Mouse (Mus musculus): ENCODE results near the gene Abca5. TPM values are rescaled to one million over a fixed set of nuclear protein-coding genes. Genes with fewer than 3 reads are reported as not detected.

Abca5 gene
- polyA plus RNA-seq, 1 experiment from 2014 or later = 7.9 TPM

GRCm38 (mm10) chr11:110288423-110288822, 49.1 kb downstream of the Abca5 start:
- ATAC-seq (ENCODE audit: insufficient number of reproducible peaks, low FRiP score, low TSS enrichment, low read depth) = no peak
- no peak overlapping the region for H3K4me2 ChIP-seq

GRCm38 (mm10) chr11:110287694-110288093, 49.8 kb downstream of the Abca5 start:
- Histone ChIP-seq H3K9ac (no peak overlapping the region), H3K27ac (no peak overlapping the region), H3K9me3 (no peaks in the 10 kb centered on the region), H3K4me1 (no peaks in the 10 kb centered on the region), H3K36me3 (peaks cover 6% of the 10 kb centered on the region; the same call in 1 of the 2 replicates), H3K27me3 (no peaks in the 10 kb centered on the region), H3K4me3 (no peak overlapping the region), H3K4me2 (no peak overlapping the region)
- no peak for ATAC-seq (ENCODE audit: insufficient number of reproducible peaks, low FRiP score, low TSS enrichment, low read depth)
- WGBS = 48% methylated on average over 9 of the region's 9 CpGs

More at GRCm38 (mm10) chr11:110288423-110288822, 49.1 kb downstream of the Abca5 start:
- H3K36me3 ChIP-seq = peaks cover 6% of the 10 kb centered on the region; the same call in 1 of the 2 replicates
- H3K27me3 ChIP-seq = no peaks in the 10 kb centered on the region
- no peaks in the 10 kb centered on the region for H3K9me3 ChIP-seq
- 72% methylated on average over 3 of the region's 3 CpGs for WGBS
- no peak overlapping the region for H3K4me3 ChIP-seq
- H3K4me1 ChIP-seq = no peaks in the 10 kb centered on the region
- H3K9ac ChIP-seq = no peak overlapping the region
- H3K27ac ChIP-seq = no peak overlapping the region

GRCm38 (mm10) chr11:110286331-110286730, 51.2 kb downstream of the Abca5 start:
- H3K4me2 ChIP-seq = no peak overlapping the region
- no peak overlapping the region for H3K27ac ChIP-seq
- no peak overlapping the region for H3K4me3 ChIP-seq
- no peak for ATAC-seq (ENCODE audit: insufficient number of reproducible peaks, low FRiP score, low TSS enrichment, low read depth)
- H3K27me3 ChIP-seq = no peaks in the 10 kb centered on the region
- H3K9ac ChIP-seq = no peak overlapping the region
- H3K36me3 ChIP-seq = peaks cover under 1% of the 10 kb centered on the region; the same call in 1 of the 2 replicates
- 79% methylated on average over 3 of the region's 3 CpGs for WGBS
- H3K9me3 ChIP-seq = no peaks in the 10 kb centered on the region
- no peaks in the 10 kb centered on the region for H3K4me1 ChIP-seq

- no peak overlapping the region for H3K4me3 ChIP-seq
- WGBS = 64% methylated on average over 10 of the region's 10 CpGs
- H3K9ac ChIP-seq = no peak overlapping the region
- no peaks in the 10 kb centered on the region for H3K36me3 ChIP-seq
- no peaks in the 10 kb centered on the region for H3K9me3 ChIP-seq
- H3K27ac ChIP-seq = no peak overlapping the region
- no peak overlapping the region for H3K4me2 ChIP-seq
- H3K27me3 ChIP-seq = no peaks in the 10 kb centered on the region
- H3K4me1 ChIP-seq = no peaks in the 10 kb centered on the region
- no peak for ATAC-seq (ENCODE audit: insufficient number of reproducible peaks, low FRiP score, low TSS enrichment, low read depth)
These were observed 52.7 kb downstream of the Abca5 start for GRCm38 (mm10) chr11:110284849-110285248.

GRCm38 (mm10) chr11:110284185-110284787, 53.2 kb downstream of the Abca5 start:
- H3K9me3 ChIP-seq = no peaks in the 10 kb centered on the region
- no peaks in the 10 kb centered on the region for H3K36me3 ChIP-seq
- H3K27ac ChIP-seq = no peak overlapping the region
- H3K4me2 ChIP-seq = no peak overlapping the region
- H3K9ac ChIP-seq = no peak overlapping the region
- H3K4me3 ChIP-seq = no peak overlapping the region
- H3K27me3 ChIP-seq = no peaks in the 10 kb centered on the region
- WGBS = 81% methylated on average over 9 of the region's 9 CpGs
- H3K4me1 ChIP-seq = no peaks in the 10 kb centered on the region
- ATAC-seq (ENCODE audit: insufficient number of reproducible peaks, low FRiP score, low TSS enrichment, low read depth) = no peak

GRCm38 (mm10) chr11:110274794-110275193, 62.7 kb downstream of the Abca5 start:
- Histone ChIP-seq H3K27ac (no peak overlapping the region), H3K4me2 (no peak overlapping the region), H3K4me3 (no peak overlapping the region), H3K36me3 (no peaks in the 10 kb centered on the region), H3K27me3 (no peaks in the 10 kb centered on the region), H3K9me3 (no peaks in the 10 kb centered on the region), H3K4me1 (no peaks in the 10 kb centered on the region), H3K9ac (no peak overlapping the region)
- 53% methylated on average over 3 of the region's 3 CpGs for WGBS
- no peak for ATAC-seq (ENCODE audit: insufficient number of reproducible peaks, low FRiP score, low TSS enrichment, low read depth)

GRCm38 (mm10) chr11:110271745-110272144, 65.8 kb downstream of the Abca5 start:
- ATAC-seq (ENCODE audit: insufficient number of reproducible peaks, low FRiP score, low TSS enrichment, low read depth) = no peak
- H3K4me2 ChIP-seq = no peak overlapping the region
- no peaks in the 10 kb centered on the region for H3K36me3 ChIP-seq
- H3K4me1 ChIP-seq = peaks cover 4% of the 10 kb centered on the region; the same call in 1 of the 2 replicates
- H3K27ac ChIP-seq = no peak overlapping the region
- WGBS = 5% methylated on average over 5 of the region's 5 CpGs
- H3K27me3 ChIP-seq = no peaks in the 10 kb centered on the region
- H3K4me3 ChIP-seq = no peak overlapping the region
- no peaks in the 10 kb centered on the region for H3K9me3 ChIP-seq
- no peak overlapping the region for H3K9ac ChIP-seq

- H3K36me3 ChIP-seq = no peaks in the 10 kb centered on the region
- H3K9ac ChIP-seq = no peak overlapping the region
- no peaks in the 10 kb centered on the region for H3K9me3 ChIP-seq
- H3K4me2 ChIP-seq = no peak overlapping the region
- 34% methylated on average over 8 of the region's 8 CpGs for WGBS
- H3K4me3 ChIP-seq = no peak overlapping the region
- H3K27ac ChIP-seq = no peak overlapping the region
- H3K4me1 ChIP-seq = peaks cover 4% of the 10 kb centered on the region; the same call in 1 of the 2 replicates
- no peak for ATAC-seq (ENCODE audit: insufficient number of reproducible peaks, low FRiP score, low TSS enrichment, low read depth)
- no peaks in the 10 kb centered on the region for H3K27me3 ChIP-seq
These were observed 69.2 kb downstream of the Abca5 start for GRCm38 (mm10) chr11:110268244-110268844.

- no peak overlapping the region for H3K4me3 ChIP-seq
- no peak for ATAC-seq (ENCODE audit: insufficient number of reproducible peaks, low FRiP score, low TSS enrichment, low read depth)
- H3K4me2 ChIP-seq = no peak overlapping the region
- H3K27ac ChIP-seq = no peak overlapping the region
- H3K4me1 ChIP-seq = peaks cover 4% of the 10 kb centered on the region; the same call in 1 of the 2 replicates
- WGBS = 88% methylated on average over 6 of the region's 6 CpGs
- H3K9me3 ChIP-seq = no peaks in the 10 kb centered on the region
- no peak overlapping the region for H3K9ac ChIP-seq
- no peaks in the 10 kb centered on the region for H3K27me3 ChIP-seq
- no peaks in the 10 kb centered on the region for H3K36me3 ChIP-seq
These were observed 70.3 kb downstream of the Abca5 start for GRCm38 (mm10) chr11:110267232-110267631.

GRCm38 (mm10) chr11:110266757-110267156, 70.8 kb downstream of the Abca5 start:
- H3K4me1 ChIP-seq = peaks cover 4% of the 10 kb centered on the region; the same call in 1 of the 2 replicates
- H3K9me3 ChIP-seq = no peaks in the 10 kb centered on the region
- no peaks in the 10 kb centered on the region for H3K36me3 ChIP-seq
- H3K4me2 ChIP-seq = no peak overlapping the region
- H3K27ac ChIP-seq = no peak overlapping the region
- H3K9ac ChIP-seq = no peak overlapping the region
- ATAC-seq (ENCODE audit: insufficient number of reproducible peaks, low FRiP score, low TSS enrichment, low read depth) = no peak
- no peaks in the 10 kb centered on the region for H3K27me3 ChIP-seq
- H3K4me3 ChIP-seq = no peak overlapping the region
- 80% methylated on average over 11 of the region's 11 CpGs for WGBS

GRCm38 (mm10) chr11:110261867-110262266, 75.6 kb downstream of the Abca5 start:
- H3K27me3 ChIP-seq = no peaks in the 10 kb centered on the region
- H3K4me1 ChIP-seq = no peaks in the 10 kb centered on the region
- 74% methylated on average over 3 of the region's 3 CpGs for WGBS
- H3K4me3 ChIP-seq = no peak overlapping the region
- no peaks in the 10 kb centered on the region for H3K36me3 ChIP-seq
- no peak for ATAC-seq (ENCODE audit: insufficient number of reproducible peaks, low FRiP score, low TSS enrichment, low read depth)
- no peak overlapping the region for H3K27ac ChIP-seq
- no peaks in the 10 kb centered on the region for H3K9me3 ChIP-seq
- H3K9ac ChIP-seq = no peak overlapping the region
- H3K4me2 ChIP-seq = no peak overlapping the region

GRCm38 (mm10) chr11:110257911-110258310, 79.6 kb downstream of the Abca5 start:
- H3K27ac ChIP-seq = no peak overlapping the region
- H3K9me3 ChIP-seq = no peaks in the 10 kb centered on the region
- H3K36me3 ChIP-seq = no peaks in the 10 kb centered on the region
- no peak overlapping the region for H3K9ac ChIP-seq
- H3K4me1 ChIP-seq = no peaks in the 10 kb centered on the region
- 43% methylated on average over 4 of the region's 4 CpGs for whole genome bisulfite sequencing
- no peak overlapping the region for H3K4me2 ChIP-seq
- no peaks in the 10 kb centered on the region for H3K27me3 ChIP-seq
- H3K4me3 ChIP-seq = no peak overlapping the region
- no peak for ATAC-seq (ENCODE audit: insufficient number of reproducible peaks, low FRiP score, low TSS enrichment, low read depth)

Data from limb, embryonic 15.5 days (tissue).